Mouse (Mus musculus) ES-E14 (cell line): ENCODE measurements around the gene Clmn.

Experiments
- CHD2 ChIP-seq: IDR thresholded peaks from 2 replicates; pipeline ENCODE4 v1.6.1; 2014; ENCODE audit warnings: mild to moderate bottlenecking, low read depth, low read length, inconsistent platforms
- HCFC1 ChIP-seq: IDR thresholded peaks from 2 replicates; pipeline ENCODE4 v1.6.1; 2012; ENCODE audit warnings: low read length, inconsistent platforms, borderline replicate concordance; ENCODE audit not compliant: insufficient read depth
- MAFK ChIP-seq: IDR thresholded peaks from 2 replicates; pipeline ENCODE4 v1.6.1; 2014; ENCODE audit warnings: mild to moderate bottlenecking, low read depth, low read length, inconsistent platforms; ENCODE audit not compliant: insufficient read depth
- ZC3H11A ChIP-seq: IDR thresholded peaks from 2 replicates; pipeline ENCODE4 v1.6.1; 2012; ENCODE audit warnings: low read depth, mild to moderate bottlenecking, inconsistent platforms, low read length, borderline replicate concordance

DNA sequence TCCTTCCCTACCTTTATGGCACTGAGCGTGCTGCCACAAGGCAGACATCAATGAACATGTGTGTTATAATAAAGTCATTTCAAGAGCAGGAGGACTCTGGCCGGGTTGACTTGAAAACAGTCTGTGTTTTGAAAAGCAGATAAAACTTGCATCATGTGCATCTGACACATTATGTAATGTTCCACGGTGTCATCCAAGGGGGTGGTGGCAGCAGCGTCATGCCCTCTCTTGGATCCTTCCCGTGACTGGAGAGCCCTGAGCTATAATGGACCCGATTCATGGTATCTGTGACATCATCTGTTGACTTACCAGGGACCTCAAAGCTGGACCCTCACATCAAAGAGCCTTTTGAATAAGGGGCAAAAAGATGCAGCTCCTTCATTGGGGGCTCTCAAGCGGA is 14.8 kb downstream of the Clmn start:
- TF ChIP-seq CHD2 (no peak), HCFC1 (no peak), MAFK (no peak), ZC3H11A (no peak)
